Mouse (Mus musculus) limb, embryonic 12.5 days (tissue): Measurements from ENCODE around the gene Lrch3. TPM values are rescaled to one million over a fixed set of nuclear protein-coding genes. Genes with fewer than 3 reads are reported as not detected.
A peak's percentile ranks its signal among the peaks of the same experiment; 100 is the strongest.
"Not testable (repeated sequence)": the region's sequence is repeated elsewhere in the genome, so short reads cannot be mapped to it uniquely, and the experiment has no call there.

Experiments used
- ATAC-seq: fragments of 200-750 bp; cut with Nextera tagmentation; 2 replicates; pipeline ENCODE4 v1.8.0; 2017; ENCODE audit warnings: low read depth, moderate TSS enrichment; ENCODE audit not compliant: insufficient number of reproducible peaks, insufficient read depth, low FRiP score, low TSS enrichment
- H3K27ac ChIP-seq: fragments of 300-500 bp; sonication (generic); 2 replicates; pipeline ENCODE4 v1.5.1; 2016; ENCODE audit warnings: mild to moderate bottlenecking, moderate library complexity
- H3K27me3 ChIP-seq: fragments of 300-500 bp; sonication (generic); 2 replicates; pipeline ENCODE4 v1.6.1; 2016; ENCODE audit warnings: mild to moderate bottlenecking, moderate library complexity
- H3K36me3 ChIP-seq: fragments of 300-500 bp; sonication (generic); 2 replicates; pipeline ENCODE4 v1.6.1; 2016; ENCODE audit warnings: mild to moderate bottlenecking, moderate library complexity
- H3K4me1 ChIP-seq: fragments of 300-500 bp; sonication (generic); replicated peaks from 2 replicates; pipeline ENCODE4 v1.6.1; 2016
- H3K4me2 ChIP-seq: fragments of 300-500 bp; sonication (generic); 2 replicates; pipeline ENCODE4 v1.6.1; 2016; ENCODE audit warnings: mild to moderate bottlenecking, moderate library complexity
- H3K4me3 ChIP-seq: fragments of 300-500 bp; sonication (generic); replicated peaks from 2 replicates; pipeline ENCODE4 v1.5.1; 2016; ENCODE audit warnings: mild to moderate bottlenecking
- H3K9ac ChIP-seq: fragments of 300-500 bp; sonication (generic); replicated peaks from 2 replicates; pipeline ENCODE4 v1.6.1; 2016; ENCODE audit warnings: mild to moderate bottlenecking, moderate library complexity
- H3K9me3 ChIP-seq: fragments of 300-500 bp; sonication (generic); 2 replicates; pipeline ENCODE4 v1.6.1; 2016; ENCODE audit warnings: mild to moderate bottlenecking, moderate library complexity
- WGBS: fragments of 180-500 bp; shearing (Covaris S2); methylation state at CpG from one replicate; pipeline ENCODE4 v1.1.7; 2016; 5-methylcytosine and 5-hydroxymethylcytosine counted together
- polyA plus RNA-seq: library from polyadenylated mRNA; unstranded; fragments of >200 nt; fragmentation: Nextera tagmentation; extraction: Ambion mirVana; gene quantifications from 2 replicates; pipeline ENCODE4 v1.2.1, GENCODE M21; 2016

The Lrch3 gene
- polyA plus RNA-seq: 40.6 and 41.3 TPM in 2 replicates

- H3K4me3 ChIP-seq: peak within 1 kb of the TSS; percentile 98
- peaks cover 9% of the 10 kb centered on the region for H3K4me1 ChIP-seq
- peak within 1 kb of the TSS; percentile 97 for H3K9ac ChIP-seq
- no peaks in the 10 kb centered on the region for H3K36me3 ChIP-seq
- peak within 1 kb of the TSS; percentile 69 for H3K4me2 ChIP-seq
- no peaks in the 10 kb centered on the region for H3K9me3 ChIP-seq
- H3K27ac ChIP-seq: peak within 1 kb of the TSS; percentile 89
- under 1% methylated on average over 77 of the region's 85 CpGs for WGBS
- no peaks in the 10 kb centered on the region for H3K27me3 ChIP-seq
- ATAC-seq: peak; percentile 91
These were observed at the start of gene Lrch3 for GRCm38 (mm10) chr16:32913937-32914881. Lrch3 (plus strand) TSS chr16:32914100.

- no peak overlapping the region for H3K9ac ChIP-seq
- H3K27ac ChIP-seq: no peak overlapping the region
- WGBS: 92% methylated on average over 4 of the region's 4 CpGs
- H3K36me3 ChIP-seq: peaks cover 12% of the 10 kb centered on the region; the same call in 1 of the 2 replicates
- ATAC-seq: no peak
- no peaks in the 10 kb centered on the region for H3K27me3 ChIP-seq
- no peak overlapping the region for H3K4me3 ChIP-seq
- H3K9me3 ChIP-seq: no peaks in the 10 kb centered on the region
- peaks cover 12% of the 10 kb centered on the region for H3K4me1 ChIP-seq
- H3K4me2 ChIP-seq: no peak overlapping the region
These were observed 48.5 kb upstream of the Lrch3 start for GRCm38 (mm10) chr16:32865401-32865800.

- Histone ChIP-seq H3K4me3 (no peak overlapping the region), H3K36me3 (0 out of 2 replicates have a peak, but pooled peaks cover 5% of the 10 kb centered on the region), H3K9me3 (no peaks in the 10 kb centered on the region), H3K9ac (no peak overlapping the region), H3K4me1 (peaks cover 12% of the 10 kb centered on the region), H3K27me3 (no peaks in the 10 kb centered on the region), H3K27ac (no peak overlapping the region), H3K4me2 (no peak overlapping the region)
- ATAC-seq: no peak
- 83% methylated on average over 5 of the region's 5 CpGs for whole genome bisulfite sequencing
These were observed 47.2 kb upstream of the Lrch3 start for GRCm38 (mm10) chr16:32866713-32867112.

- ATAC-seq: peak; percentile 99
- under 1% methylated on average over 35 of the region's 35 CpGs for whole genome bisulfite sequencing
- H3K36me3 ChIP-seq: 0 out of 2 replicates have a peak, but pooled peaks cover 5% of the 10 kb centered on the region
- no peaks in the 10 kb centered on the region for H3K27me3 ChIP-seq
- peak overlapping the region; percentile 79 for H3K9ac ChIP-seq
- H3K4me2 ChIP-seq: peak overlapping the region; percentile 88
- no peaks in the 10 kb centered on the region for H3K9me3 ChIP-seq
- no peak overlapping the region for H3K27ac ChIP-seq
- H3K4me3 ChIP-seq: peak overlapping the region; percentile 84
- peaks cover 12% of the 10 kb centered on the region for H3K4me1 ChIP-seq
These were observed 45.9 kb upstream of the Lrch3 start for GRCm38 (mm10) chr16:32867919-32868552.

- H3K4me3 ChIP-seq: no peak overlapping the region
- WGBS: 63% methylated on average over 5 of the region's 5 CpGs
- H3K9me3 ChIP-seq: no peaks in the 10 kb centered on the region
- H3K4me1 ChIP-seq: peaks cover 12% of the 10 kb centered on the region
- no peak overlapping the region for H3K27ac ChIP-seq
- no peak overlapping the region for H3K9ac ChIP-seq
- H3K36me3 ChIP-seq: no peaks in the 10 kb centered on the region
- no peaks in the 10 kb centered on the region for H3K27me3 ChIP-seq
- H3K4me2 ChIP-seq: no peak overlapping the region
- no peak for ATAC-seq
These were observed 43.7 kb upstream of the Lrch3 start for GRCm38 (mm10) chr16:32870231-32870630.

- Histone ChIP-seq H3K36me3 (no peaks in the 10 kb centered on the region), H3K27ac (no peak overlapping the region), H3K4me1 (peaks cover 3% of the 10 kb centered on the region; the same call in 1 of the 2 replicates), H3K4me3 (no peak overlapping the region), H3K9ac (no peak overlapping the region), H3K27me3 (no peaks in the 10 kb centered on the region), H3K9me3 (no peaks in the 10 kb centered on the region), H3K4me2 (no peak overlapping the region)
- ATAC-seq: no peak
- WGBS: 51% methylated on average over 3 of the region's 3 CpGs
These were observed 40.5 kb upstream of the Lrch3 start for GRCm38 (mm10) chr16:32873366-32873765.

- 61% methylated on average over 1 of the region's 1 CpGs for WGBS
- not testable (repeated sequence) for H3K4me2 ChIP-seq, H3K4me3 ChIP-seq, H3K9me3 ChIP-seq, H3K9ac ChIP-seq, H3K36me3 ChIP-seq, ATAC-seq, H3K27me3 ChIP-seq, H3K27ac ChIP-seq
- peaks cover 11% of the 10 kb centered on the region for H3K4me1 ChIP-seq
These were observed 38.6 kb upstream of the Lrch3 start for GRCm38 (mm10) chr16:32875281-32875680.

GRCm38 (mm10) chr16:32875847-32876246 is 38.1 kb upstream of the Lrch3 start:
- no peak overlapping the region for H3K4me2 ChIP-seq
- no peak for ATAC-seq
- H3K9ac ChIP-seq: no peak overlapping the region
- no peak overlapping the region for H3K27ac ChIP-seq
- no peaks in the 10 kb centered on the region for H3K27me3 ChIP-seq
- no peaks in the 10 kb centered on the region; the same call in 1 of the 2 replicates for H3K36me3 ChIP-seq
- H3K4me3 ChIP-seq: no peak overlapping the region
- WGBS: 90% methylated on average over 3 of the region's 3 CpGs
- peaks cover 11% of the 10 kb centered on the region for H3K4me1 ChIP-seq
- no peaks in the 10 kb centered on the region for H3K9me3 ChIP-seq

- no peaks in the 10 kb centered on the region for H3K27me3 ChIP-seq
- peaks cover 14% of the 10 kb centered on the region for H3K4me1 ChIP-seq
- no peak overlapping the region for H3K27ac ChIP-seq
- no peaks in the 10 kb centered on the region; the same call in 1 of the 2 replicates for H3K36me3 ChIP-seq
- no peaks in the 10 kb centered on the region for H3K9me3 ChIP-seq
- peak overlapping the region; percentile 81 for H3K4me2 ChIP-seq
- peak overlapping the region; percentile 94 for H3K4me3 ChIP-seq
- no peak for ATAC-seq
- 33% methylated on average over 9 of the region's 9 CpGs for WGBS
- peak overlapping the region; percentile 92 for H3K9ac ChIP-seq
These were observed 37.1 kb upstream of the Lrch3 start for GRCm38 (mm10) chr16:32876831-32877230.

- Histone ChIP-seq H3K27ac (peak within 1 kb of the TSS; percentile 85), H3K9me3 (no peaks in the 10 kb centered on the region), H3K36me3 (no peaks in the 10 kb centered on the region; the same call in 1 of the 2 replicates), H3K4me3 (peak within 1 kb of the TSS; percentile 94), H3K4me2 (peak within 1 kb of the TSS; percentile 81), H3K27me3 (no peaks in the 10 kb centered on the region), H3K9ac (peak within 1 kb of the TSS; percentile 92), H3K4me1 (peaks cover 15% of the 10 kb centered on the region)
- 1% methylated on average over 75 of the region's 83 CpGs for WGBS
- peak; percentile 95 for ATAC-seq
These were observed 36.4 kb upstream of the Lrch3 start, which contains the start of the genes Fyttd1 and Rubcn for GRCm38 (mm10) chr16:32877343-32878156. Fyttd1 (plus strand) TSS chr16:32877500. Rubcn (minus strand) TSS chr16:32877766.
